Mouse (Mus musculus): ENCODE measurements around the gene Epsti1.

- TF ChIP-seq POLR2A (IDR thresholded peaks at IDR 0.05; ENCODE audit: insufficient read depth, low read length) (no peak), CTCF (IDR thresholded peaks at IDR 0.05; ENCODE audit: low read depth, low read length) (no peak), EP300 (IDR thresholded peaks at IDR 0.05; ENCODE audit: insufficient read depth, low read depth, low read length) (no peak)
These were observed 2.5 kb downstream of the Epsti1 start for GRCm38 (mm10) chr14:77906586-77906985.

All from ES-Bruce4 (cell line).